Mouse (Mus musculus): Measurements from ENCODE around the gene Polg.

- TF ChIP-seq CTCF (IDR thresholded peaks at IDR 0.05; ENCODE audit: low read depth, low read length) = no peak
- no peak for TF ChIP-seq GATA1 (IDR thresholded peaks at IDR 0.05; ENCODE audit: borderline replicate concordance, low read length)
- no peak for TF ChIP-seq GATA2 (IDR thresholded peaks at IDR 0.05; ENCODE audit: borderline replicate concordance, low read depth, low read length)
- TF ChIP-seq TAL1 (conservative IDR thresholded peaks at IDR 0.05; ENCODE audit: low read depth, low read length) = no peak
- TF ChIP-seq POLR2AphosphoS5 (IDR thresholded peaks at IDR 0.05; ENCODE audit: insufficient replicate concordance, low read depth, low read length) = no peak
Measured at GRCm38 (mm10) chr7:79398971-79399370, 67.2 kb downstream of the Polg start.
